Mouse (Mus musculus): ENCODE measurements at regions not wholly inside any gene's neighbourhood (a gene's known extent, or its start where the extent isn't known, plus 50 kb on each side); places are given as distances from the start of the nearest gene placed in this dataset.

- no peak for TF ChIP-seq CTCF (IDR thresholded peaks at IDR 0.05; ENCODE audit: low read depth, low read length)
- no peak for TF ChIP-seq POLR2A (IDR thresholded peaks at IDR 0.05; ENCODE audit: borderline replicate concordance, low read depth, low read length)
Observed at GRCm38 (mm10) chr4:6539626-6540025, 1699.2 kb downstream of the Car8 start.

All from bone marrow macrophage, adult 2 months (primary cell).